Mouse (Mus musculus) mature B cell (primary cell): Measurements from ENCODE around the gene Ugt1a6a.
"Not testable (repeated sequence)": the region's sequence is repeated elsewhere in the genome, so short reads cannot be mapped to it uniquely, and the experiment has no call there.

Source experiments
- in situ Hi-C: fragments of 300-500 bp; cut with MboI; formaldehyde crosslinking; loops from 2 replicates; pipeline ENCODE4 v1.14.3; 2019

Gene Ugt1a6a

DNA sequence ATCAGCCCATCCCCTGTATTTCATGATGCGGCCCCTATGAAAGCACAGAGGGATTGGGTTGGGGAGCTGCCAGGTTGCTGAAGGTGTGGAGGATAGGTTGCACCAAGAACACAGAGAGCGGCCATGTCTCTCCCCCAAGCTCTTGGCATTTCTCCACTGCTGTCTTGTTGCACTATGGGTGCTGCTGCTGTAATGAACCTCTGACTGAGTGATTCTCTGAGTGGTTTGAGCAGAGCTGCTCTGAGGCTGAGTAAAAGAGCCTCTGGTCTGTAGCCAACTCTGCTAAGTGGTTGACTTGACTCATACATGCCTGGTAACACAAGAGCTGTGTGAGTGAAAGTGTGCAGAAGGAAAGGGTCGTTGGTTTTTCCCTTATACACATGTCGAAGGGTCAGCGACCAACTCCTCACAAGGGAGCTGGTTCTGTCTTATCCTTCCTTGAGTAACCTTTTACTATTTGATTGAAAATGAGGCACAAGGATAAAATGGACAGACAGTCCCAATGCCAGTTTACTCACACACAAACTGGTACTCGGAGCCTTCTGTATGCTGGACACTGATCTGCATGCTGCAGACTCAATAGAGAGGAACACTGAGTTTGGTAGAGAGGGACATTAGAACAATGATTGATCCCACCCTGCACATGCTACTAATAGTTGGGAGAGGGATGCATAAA lies 758 bp downstream of the Ugt1a6a start:
- in situ Hi-C loops: not testable (repeated sequence)

DNA sequence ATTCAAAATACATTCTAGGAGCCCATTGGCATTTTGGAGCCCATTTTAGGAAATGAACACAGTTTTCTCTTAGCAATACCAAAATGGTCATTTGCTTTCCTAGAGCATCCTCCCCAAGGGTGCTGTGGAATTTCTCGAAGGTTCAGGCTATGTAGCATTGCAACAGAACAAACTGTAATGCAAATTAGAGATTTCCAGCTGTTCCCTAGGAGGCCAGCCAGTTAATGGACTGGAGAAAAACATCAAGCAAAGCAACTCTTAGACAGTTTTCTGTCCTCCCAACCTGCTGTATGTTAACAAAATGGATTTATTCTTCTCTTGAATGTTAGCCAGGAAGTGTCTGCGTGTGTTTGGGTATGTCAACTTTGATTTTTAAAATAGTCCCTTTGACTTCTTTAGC lies 2.0 kb downstream of the Ugt1a6a start:
- in situ Hi-C loops: no loop called here

DNA sequence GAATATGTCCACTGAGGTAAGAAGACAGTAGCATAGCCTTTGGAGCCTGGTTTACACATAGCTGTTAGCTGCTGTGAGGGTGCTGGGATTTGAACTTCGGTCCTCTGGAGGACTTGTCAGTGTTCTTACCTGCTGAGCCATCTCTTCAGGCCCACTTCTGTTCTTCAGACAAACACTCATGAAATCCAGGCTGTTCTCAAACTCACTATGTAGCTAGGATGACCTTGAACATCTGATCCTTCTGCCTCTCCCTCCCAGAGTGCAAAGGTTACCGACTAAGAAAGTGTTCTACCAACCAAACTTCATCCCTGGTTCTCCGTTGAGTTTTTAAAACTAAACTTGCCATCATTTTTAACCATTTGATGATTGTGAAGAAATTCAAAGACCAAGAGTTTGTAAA lies 2.7 kb downstream of the Ugt1a6a start:
- in situ Hi-C loops: no loop called here

- in situ Hi-C loops: no loop called here
These were observed 3.5 kb downstream of the Ugt1a6a start for GRCm38 (mm10) chr1:88138145-88138544.

DNA sequence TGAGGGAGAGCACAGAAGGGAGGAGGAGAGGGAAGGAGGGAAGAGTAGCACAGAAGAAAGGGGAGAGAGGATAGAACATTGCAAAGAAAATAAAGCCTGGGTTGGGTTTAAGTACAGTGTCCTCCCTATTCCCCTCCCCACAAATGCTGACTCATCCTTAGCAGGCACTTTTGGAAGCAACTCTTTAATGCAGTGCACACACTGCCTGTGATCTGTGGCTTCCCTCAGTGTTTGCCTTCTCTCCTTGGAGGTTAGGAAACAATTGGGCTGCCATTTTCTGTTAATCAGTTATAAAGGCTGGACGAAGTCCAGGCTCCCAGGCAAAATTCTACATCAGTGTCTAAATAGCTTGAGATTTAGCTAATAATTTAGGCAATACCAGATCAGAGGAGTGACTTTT lies 5.9 kb downstream of the Ugt1a6a start:
- in situ Hi-C loops: not testable (repeated sequence)

DNA sequence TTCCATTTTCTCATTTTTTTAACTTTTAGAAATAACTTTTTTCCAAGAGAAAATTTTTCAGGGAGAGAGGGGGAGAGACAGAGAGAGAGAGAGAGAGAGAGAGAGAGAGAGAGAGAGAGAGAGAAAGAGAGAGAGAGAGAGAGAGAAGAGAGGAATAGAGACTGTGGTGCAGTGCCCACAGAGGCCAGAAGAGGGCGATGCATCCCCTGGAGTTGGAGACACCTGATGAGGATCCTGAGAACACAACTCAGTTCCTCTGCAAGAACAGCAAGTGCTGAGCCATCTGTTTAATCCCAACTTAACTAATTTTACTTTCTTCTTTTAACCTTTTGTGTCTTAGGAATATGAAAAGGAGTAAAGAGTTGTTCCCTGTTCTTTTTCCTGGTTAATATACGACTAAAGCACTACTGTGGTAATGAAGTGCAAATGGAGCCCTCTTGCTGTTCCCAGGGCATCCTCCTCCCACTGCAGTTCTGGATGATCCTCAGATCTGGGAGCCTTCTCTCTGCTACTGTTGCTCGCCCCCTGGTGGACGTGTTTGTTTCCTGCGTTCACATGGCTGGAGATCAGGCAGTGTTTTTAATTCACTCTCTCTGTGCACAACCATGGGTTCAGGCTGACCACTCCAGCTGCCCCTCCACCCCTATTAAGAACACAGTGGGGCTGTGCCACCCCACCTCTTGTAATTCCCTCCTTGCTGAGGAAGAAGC lies 9.5 kb downstream of the Ugt1a6a start:
- in situ Hi-C loops: not testable (repeated sequence)

DNA sequence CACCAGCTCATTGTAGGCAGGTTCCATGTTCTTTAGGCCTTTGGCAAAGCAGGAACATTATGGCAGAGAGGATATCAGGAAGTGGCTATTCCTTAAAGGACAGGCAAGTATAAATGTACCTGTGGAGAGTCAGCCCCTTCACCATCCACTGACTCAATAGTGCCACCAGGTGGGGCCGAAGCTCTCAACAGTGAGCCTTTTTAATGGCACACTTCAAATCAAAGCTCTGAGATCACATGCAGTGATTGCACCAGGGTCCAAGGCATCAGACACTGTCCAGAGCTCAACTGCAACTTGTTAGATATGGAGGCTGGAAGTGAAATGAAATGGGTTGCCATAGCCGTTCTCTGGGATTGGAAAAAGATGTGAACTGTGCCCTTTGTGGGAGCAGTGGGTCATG lies 10.7 kb downstream of the Ugt1a6a start:
- in situ Hi-C loops: not testable (repeated sequence)

- in situ Hi-C loops: not testable (repeated sequence)
These were observed 15.5 kb downstream of the Ugt1a6a start for GRCm38 (mm10) chr1:88150133-88150532.

GRCm38 (mm10) chr1:88158430-88158829 lies 23.8 kb downstream of the Ugt1a6a start:
- in situ Hi-C loops: no loop called here

- in situ Hi-C loops: no loop called here
These were observed 31.1 kb downstream of the Ugt1a6a start, which contains the start of gene Ugt1a5 for GRCm38 (mm10) chr1:88165711-88166110. Gene Ugt1a5, plus strand, starts transcription at chr1:88166012.

- in situ Hi-C loops: not testable (repeated sequence)
These were observed 37.6 kb downstream of the Ugt1a6a start for GRCm38 (mm10) chr1:88172190-88172589.

- in situ Hi-C loops: no loop called here
These were observed 45.0 kb downstream of the Ugt1a6a start for GRCm38 (mm10) chr1:88179657-88180056.

GRCm38 (mm10) chr1:88186325-88186935 lies 51.8 kb downstream of the Ugt1a6a start:
- in situ Hi-C loops: no loop called here

- in situ Hi-C loops: no loop called here
These were observed 57.5 kb downstream of the Ugt1a6a start for GRCm38 (mm10) chr1:88192136-88192535.

GRCm38 (mm10) chr1:88195687-88196086 lies 61.1 kb downstream of the Ugt1a6a start:
- in situ Hi-C loops: no loop called here

GRCm38 (mm10) chr1:88197443-88197842 lies 62.8 kb downstream of the Ugt1a6a start:
- in situ Hi-C loops: no loop called here

DNA sequence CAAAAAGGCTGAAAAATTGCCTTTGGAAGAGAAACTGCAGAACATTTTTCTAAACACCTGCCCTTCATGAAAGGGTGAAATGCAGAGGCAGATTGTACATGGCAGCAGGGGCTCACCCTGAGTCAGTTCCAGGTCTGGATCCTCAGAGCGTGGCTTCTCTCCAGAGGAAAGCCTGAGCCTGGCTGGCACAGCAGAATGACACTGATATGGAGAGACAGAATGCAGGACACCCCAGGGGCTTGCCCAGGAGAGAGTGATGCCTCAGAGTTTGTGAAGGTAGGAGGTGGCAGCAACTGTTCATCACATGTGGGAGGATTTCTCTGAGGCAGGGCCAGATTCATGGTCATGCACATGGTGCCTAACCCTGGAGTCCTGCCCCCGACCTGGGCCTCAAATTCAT lies 65.4 kb downstream of the Ugt1a6a start:
- in situ Hi-C loops: no loop called here

GRCm38 (mm10) chr1:88200456-88200855 lies 65.8 kb downstream of the Ugt1a6a start, which contains the start of gene Ugt1a2:
Gene Ugt1a2, plus strand, starts transcription at chr1:88200601.
- in situ Hi-C loops: no loop called here

DNA sequence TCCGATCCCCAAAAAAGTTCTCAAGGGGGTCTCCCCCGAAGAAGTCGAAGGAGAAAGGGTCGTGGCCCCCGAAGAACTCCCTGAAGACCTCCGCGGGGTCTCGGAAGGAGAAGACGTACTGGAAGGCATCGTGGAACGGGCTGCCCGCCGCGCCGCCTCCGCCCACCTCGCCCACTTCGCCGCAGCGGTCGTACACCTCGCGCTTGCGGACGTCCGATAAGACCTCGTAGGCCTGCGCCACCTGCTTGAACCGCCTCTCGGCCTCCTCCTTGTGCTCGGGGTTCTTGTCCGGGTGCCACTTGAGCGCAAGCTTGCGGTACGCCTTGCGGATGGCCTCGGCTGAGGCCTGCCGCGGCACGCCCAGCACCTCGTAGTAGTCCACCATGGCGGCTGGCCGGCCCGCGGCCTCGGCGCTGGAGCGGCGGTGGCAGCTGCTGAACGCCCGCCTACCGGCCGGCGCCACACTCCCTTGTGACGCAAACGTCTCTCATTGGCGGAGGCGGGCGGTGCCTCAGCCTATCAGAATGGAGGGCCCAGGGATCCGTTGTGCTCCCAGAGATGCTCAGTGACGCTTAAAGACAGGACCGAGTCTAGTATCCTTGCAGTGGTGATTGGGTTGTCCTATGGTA lies 70.8 kb downstream of the Ugt1a6a start, which contains the start of gene Dnajb3:
Gene Dnajb3, minus strand, starts transcription at position 489 of the 629 bp plus-strand sequence.
- in situ Hi-C loops: no loop called here

GRCm38 (mm10) chr1:88206843-88207479 lies 72.4 kb downstream of the Ugt1a6a start:
- in situ Hi-C loops: no loop called here

DNA sequence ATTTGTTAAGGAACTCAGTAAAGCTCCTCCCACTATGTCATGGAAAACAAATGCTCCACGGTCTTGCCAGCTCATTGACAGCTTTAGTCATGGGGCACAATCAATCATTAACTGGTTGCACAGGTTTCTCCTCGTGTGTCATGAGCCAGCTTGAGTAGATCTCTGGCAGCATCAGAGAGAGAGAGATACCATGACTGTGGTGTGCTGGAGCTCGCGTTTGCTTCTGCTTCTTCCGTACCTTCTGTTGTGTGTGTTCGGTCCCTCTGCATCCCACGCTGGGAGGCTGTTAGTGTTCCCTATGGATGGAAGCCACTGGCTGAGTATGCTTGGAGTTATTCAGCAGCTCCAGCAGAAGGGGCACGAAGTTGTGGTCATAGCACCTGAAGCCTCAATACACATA lies 77.2 kb downstream of the Ugt1a6a start, which contains the start of gene Ugt1a1:
Gene Ugt1a1, plus strand, starts transcription at position 148 of the 400 bp plus-strand sequence.
- in situ Hi-C loops: no loop called here
